Mouse (Mus musculus) yolk sac, embryonic 10.5 days (tissue): ENCODE measurements around the gene Trpt1.
"Not testable (repeated sequence)": the region's sequence is repeated elsewhere in the genome, so short reads cannot be mapped to it uniquely, and the experiment has no call there.

Experiments used
- DNase-seq: peaks from one replicate; pipeline ENCODE4 v3.0.0-alpha.2; 2017; ENCODE audit warnings: low spot score

Trpt1 gene

DNA sequence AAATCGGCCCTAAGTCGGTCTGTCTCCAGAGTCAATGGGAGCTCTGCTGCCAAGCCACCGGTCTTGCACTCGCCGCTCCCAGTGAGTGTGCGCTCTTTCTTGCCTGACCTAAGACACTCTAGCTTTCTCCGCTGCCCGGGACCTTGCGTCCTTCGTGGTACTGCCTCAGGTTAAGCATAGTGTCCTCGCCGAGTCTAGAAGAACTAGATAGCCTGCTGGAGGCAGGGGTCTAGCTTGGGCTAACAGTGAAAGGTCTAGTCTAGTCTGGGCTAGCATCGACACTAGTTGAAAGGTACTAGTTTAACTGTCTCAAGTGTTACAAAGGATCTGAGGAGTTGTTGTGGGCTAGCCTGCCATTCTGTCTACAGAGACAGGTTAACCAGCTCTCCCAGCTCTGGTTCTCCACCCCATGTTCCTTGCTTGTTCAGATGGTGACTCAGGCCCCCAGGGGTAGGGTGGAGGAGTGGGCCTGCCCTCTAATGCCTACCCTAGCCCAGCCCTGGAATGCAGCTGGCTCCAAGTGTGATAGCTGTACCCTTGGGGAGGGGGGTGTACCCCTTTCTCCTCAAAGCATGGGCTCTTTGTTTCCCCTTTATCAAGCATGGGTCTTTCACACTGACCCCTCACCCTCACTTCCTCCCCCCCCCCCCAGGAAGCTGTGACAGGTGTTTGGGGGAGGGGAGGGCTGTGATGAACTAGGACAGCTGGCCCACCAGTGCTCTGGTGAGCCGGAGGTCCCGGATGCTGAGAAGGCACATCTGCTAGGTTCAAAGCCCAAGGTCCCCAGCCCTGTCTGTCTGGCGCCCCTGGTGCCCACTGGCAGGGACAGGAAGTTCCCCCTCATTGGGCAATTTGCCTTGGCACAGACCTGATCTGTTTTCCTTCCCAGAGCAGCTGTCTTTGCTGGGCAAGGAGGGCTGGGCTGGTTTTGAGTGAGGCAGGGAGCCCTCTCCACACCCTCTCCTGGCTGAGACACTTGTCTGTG lies 20.1 kb upstream of the Trpt1 start, which contains the start of gene Plcb3:
Gene Plcb3 (minus strand): TSS at position 934 of the 985 bp plus-strand sequence.
- DNase-seq: peak; percentile 65

DNA sequence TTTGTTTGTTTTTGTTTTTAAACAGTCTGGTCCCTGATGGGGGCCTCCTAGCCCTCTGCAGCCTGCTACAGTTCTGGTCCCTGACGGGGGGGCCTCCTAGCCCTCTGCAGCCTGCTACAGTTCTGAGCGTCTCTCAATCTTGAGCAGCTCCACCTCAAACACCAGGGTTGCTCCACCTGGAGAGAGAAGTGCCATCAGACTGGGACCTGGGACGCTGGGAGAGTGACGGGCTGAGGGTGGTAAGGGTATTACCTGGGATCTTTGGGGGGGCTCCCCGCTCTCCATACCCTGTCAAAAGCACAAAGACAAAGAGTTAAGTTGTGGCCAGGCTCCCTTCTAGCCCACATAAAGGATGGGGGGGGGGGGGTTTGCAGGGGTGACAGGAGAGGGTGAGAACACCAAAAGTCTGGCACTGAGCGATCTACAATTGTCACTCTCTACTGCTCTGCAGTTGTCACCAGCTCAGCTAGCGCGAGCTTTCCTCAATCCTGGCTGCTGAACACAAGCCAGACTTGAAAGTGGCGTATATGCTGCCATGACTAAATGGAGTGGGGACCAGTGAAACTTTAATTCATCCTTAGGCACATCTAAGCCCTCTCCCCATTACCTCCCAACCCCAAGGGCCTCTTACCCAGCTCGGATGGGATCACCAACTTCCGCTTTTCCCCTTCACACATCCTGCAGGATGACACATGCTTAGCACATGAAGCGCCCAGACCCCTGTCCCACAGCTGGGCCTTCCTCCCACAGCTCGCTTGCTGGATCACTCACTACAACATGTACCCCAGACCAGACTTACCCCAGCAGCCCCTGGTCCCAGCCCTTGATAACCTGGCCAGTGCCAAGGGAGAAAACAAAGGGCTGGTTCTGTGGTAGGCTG lies 17.9 kb upstream of the Trpt1 start:
- no peak for DNase-seq

DNA sequence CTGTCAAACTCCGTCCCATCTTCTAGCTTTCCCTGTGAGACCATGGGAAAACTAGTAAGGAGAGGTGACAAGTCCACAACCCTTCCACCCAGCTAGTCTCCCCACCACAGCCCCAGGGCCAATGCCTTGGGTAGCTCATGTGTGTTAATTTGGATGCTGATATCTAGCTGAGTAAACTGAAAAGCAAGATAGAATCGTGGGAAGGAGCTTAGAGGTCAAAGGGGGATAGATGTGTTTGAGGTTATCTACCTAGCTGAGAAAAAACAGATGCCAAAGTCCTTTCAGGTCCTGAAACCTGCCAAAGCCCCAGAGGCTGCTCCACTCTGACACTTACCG lies 17.3 kb upstream of the Trpt1 start:
- DNase-seq: no peak

DNA sequence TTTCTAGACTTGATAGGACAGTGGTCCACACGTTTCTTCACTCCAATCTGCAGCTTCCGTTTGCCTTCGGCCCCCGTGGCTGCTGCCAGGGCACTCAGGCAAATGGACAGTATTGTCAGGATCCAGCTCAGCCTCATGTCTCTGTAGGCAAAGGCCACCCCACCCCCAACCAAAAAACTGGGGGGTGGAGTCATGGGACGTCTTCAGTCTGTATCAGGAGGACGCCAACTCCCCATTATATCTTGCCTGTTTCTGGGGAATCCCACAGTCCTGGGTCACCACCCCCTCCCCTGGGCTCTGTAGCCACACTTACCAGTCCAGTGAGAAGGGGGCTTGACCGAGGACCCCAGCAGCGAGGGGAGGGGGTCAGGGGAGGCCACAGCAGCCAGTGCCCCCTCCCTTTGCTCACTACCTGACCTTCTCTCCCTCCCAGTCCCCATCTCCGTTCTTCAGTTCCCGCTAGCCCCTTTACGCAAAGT lies 16.9 kb upstream of the Trpt1 start:
- DNase-seq: peak; percentile 70

DNA sequence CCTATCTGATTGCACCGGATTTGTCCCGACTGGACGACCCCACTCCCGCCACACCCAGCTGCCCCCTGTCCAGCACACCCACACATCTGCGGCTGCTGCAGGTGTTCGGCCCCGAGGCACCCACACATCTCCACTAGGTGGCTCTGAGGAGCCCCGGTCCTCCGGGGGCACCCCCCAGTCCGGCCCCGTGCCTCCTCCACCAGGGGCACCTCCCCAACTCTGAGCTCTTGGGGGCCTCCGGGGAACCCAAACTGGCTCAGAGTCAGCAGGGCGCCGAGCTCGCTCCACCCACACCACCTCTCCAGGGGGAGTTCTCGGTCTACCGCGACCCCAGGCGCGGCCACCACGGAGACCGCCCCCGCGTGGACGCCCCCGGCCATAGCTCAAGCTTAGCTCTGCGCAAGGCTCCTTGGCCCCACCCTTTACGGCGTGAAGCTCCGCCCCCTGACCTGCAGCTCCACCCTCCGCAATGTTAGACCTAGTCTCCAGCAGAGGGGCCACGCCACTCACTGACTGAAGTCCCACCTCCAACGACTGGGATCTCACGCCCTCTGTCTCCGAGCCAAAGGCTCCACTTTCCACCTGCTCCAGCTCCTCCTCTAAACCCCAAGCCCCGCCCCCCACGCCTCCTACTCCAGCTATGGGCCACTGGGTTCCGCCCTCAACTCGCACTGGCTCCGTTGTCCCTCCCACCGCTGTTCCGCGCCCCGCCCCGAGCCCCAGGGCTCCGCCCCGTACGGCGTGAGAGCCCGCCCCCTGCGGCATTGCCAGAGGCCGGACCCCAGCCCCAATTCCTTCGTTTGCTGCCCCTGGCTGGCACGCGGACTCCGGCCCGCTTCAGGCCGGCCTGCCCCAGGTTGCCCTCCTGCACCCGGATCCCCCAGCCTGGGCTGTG lies 16.2 kb upstream of the Trpt1 start:
- peak; percentile 100 for DNase-seq

DNA sequence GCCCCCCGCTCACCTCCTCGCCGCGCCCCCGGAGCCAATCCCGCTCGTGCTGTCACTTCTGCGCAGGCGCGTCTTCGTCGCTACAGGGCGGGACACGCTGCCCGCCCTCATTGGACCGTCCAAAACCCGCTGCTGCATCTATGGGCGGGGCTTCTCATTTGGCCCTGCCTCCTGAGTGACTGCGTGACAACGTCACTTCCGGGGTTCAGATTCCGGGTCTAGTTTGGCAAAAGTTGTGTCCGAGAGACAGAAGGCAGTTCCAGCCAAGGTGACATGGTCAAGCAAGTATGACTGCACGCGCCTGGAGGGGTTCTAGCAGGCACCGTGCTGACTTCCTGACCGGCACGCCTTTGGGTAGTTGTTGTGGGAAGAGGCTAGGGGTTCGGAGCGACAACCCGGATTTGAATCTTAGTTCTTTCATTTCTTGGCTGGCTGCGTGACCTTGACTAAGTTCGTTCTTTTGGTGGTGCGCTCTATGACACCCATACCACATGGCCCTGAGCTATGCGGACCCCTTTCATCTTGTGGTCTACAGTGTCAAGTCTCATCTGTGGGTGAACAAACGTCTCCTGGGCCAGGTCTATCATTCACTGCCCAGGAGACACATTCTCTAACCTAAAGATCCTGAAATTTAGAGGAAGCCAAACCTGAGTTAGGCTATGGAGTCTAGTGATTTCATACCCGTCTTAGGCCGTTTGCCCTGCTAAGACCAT lies 15.4 kb upstream of the Trpt1 start, which contains the start of gene Fkbp2:
Gene Fkbp2 (minus strand): TSS at position 121 of the 713 bp plus-strand sequence.
- DNase-seq: peak; percentile 99

DNA sequence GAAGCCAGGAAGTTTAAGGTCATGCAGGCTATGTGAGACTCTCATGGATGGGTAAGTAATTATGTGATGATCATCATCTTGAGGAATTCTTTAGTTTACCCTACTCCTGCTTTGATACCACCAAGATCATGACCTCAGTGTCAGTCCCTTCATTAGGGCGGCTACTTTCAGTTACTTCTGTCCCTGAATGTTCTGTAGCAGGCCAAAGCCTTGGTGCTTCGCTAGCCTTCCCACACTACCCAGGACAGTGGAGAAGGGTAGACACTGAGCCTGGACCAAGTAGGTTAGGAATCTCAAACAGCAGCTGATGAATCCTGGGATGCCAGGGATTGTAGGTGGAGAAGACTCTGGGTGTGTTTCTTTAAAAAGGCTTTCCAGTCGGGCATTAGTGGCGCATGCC lies 14.5 kb upstream of the Trpt1 start:
- DNase-seq: no peak

DNA sequence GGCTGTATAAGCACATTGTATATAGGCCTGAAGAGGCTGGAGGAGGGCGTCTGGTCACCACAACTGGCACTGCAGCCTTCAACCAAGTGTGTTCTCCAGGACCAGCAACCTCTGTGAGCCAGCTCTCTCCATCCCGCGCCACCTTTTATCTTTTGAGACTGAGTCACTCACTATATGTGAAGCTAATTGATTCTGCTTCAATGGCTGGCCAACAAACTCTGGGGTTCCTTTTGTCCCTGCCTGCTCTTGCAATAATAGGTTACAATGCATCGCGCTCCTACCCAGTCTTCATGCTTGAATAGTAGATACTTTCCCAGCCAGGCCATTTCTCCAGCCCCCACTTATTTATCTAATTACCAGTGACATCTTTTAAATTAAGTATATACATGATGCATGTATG lies 12.3 kb upstream of the Trpt1 start:
- no peak for DNase-seq

DNA sequence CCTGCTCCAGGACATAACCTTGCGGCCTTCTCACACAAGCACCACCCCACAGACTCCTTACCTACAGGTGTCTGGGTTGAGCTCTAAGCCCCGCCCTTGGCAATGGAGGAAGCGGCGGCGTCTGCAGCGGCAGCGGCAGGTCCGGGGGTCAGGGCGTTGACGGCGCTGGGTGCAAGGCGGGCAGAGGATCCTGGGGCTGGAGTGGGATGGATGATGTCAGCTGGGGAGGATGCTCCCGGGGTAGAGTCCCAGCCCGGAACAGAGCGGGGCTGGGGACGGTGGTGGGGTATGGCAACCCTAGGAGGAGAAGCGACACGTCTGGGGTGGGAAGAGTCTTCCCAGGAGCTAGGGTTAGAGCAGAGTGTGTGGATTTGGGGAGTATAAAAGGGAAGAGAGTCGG lies 10.6 kb upstream of the Trpt1 start:
- DNase-seq: no peak

DNA sequence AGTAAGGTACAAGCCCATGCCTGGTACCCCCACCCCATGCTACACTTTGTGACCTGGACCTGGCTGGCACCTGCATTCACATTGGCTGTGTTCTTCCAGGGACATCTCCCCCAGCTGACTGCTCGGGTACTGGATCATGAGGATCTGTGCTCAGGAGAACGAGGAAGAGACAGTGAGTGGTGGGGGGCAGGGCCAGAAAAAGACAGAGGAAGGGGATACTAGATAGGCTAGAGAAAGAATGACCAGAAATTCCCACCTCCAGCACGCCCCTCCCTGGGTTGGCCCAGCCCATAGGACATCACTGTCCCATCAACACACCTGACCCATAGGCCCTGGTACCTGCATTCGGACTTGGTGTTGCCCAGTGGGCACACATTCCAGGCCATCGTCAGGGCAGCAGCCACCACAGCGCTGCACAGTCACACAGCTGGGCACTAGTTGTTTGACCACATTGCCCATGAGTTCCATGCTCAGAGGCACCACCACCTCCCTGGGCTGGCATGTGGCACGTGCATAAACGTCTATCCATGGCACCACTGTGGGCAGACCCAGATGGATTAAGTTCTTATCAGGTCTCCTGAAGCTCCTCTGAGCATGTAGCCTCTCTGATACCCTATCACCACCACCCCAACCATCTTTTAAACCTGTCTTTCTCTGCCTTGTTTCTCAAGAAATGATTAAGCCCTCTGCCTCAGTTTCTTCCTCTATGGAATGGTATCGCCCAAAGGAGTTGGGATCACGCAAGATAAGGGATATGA lies 9.8 kb upstream of the Trpt1 start:
- no peak for DNase-seq

DNA sequence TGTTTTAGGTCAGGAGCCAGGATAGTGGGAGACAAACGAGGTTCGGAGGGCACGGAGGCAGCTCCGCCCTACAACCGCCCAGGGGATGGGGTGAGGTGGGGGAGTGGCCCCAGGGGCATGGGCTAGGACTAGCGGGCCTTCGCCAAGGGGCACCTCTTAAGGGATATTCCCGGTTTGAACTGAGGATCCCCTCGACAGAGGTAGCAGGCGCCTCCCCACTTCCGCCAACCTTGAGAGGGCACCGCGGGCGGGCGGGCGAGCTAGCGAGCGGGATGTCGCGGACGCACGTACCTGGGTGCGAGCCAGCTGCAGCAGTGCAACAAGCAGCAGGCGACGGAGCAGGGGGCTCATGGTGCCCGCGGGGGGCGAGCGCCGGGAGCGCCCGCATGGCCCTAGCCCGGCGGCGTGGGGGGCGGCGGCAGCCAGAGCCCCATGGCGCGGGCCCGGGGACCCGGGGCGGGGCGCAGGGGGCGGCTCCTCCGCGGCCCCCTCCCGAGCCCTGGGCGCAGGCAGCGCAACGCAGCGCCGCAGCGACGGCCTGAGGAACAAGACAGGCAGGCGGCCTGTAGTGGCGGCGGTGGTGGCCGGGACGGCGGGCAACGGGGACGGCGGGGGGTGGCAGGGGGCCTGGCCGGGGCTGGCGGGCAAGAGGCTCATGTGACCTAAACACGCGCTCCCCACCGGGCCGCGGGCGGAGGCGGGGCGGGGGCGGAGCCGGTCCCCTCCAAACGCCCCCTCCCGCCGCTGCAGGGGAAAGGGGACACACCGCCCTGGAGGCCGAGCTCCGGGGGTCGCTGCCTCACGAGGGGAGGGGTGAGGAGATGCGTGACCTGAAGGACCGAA lies 8.6 kb upstream of the Trpt1 start, which contains the start of gene Vegfb:
Gene Vegfb (minus strand): TSS at position 591 of the 843 bp plus-strand sequence.
- peak; percentile 83 for DNase-seq

DNA sequence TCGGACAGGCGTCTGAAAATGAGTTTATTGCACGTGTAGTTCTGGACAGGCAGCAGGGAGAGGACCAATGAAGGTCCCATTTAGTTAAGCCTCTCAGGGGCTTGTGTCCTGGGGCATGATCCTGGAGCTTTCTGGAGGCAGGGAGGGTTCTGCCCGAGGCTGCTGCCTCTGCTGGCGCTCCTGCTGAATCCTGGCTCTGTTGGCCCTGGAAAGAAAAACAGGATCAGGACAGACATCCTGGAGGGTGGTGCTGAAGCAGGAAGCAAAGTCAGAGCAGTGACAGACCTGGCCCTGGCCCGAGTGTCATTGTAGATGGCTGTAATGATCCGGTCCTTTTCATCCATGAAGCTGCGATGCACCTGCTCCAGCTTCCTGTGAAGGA lies 8.0 kb upstream of the Trpt1 start:
- DNase-seq: no peak

DNA sequence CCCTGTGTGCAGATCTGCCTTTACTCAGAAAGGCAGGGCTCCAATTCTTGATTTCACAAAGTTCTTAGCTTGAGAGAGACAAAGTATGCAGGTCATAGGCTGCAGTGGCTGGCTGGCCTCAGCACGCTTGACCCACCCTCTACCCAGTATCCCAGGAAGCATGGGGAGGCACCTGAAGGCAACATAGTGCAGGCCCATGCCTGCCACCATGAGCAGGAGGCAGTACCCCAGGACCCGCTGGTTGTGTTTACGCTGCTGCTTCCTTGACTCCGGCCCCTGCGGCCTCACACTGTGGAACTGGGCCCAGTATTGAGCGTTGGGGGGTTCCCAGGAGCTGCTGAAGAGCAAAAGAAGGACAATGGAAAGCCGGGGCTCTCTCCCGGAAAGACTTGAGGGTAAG lies 6.7 kb upstream of the Trpt1 start:
- DNase-seq: no peak

DNA sequence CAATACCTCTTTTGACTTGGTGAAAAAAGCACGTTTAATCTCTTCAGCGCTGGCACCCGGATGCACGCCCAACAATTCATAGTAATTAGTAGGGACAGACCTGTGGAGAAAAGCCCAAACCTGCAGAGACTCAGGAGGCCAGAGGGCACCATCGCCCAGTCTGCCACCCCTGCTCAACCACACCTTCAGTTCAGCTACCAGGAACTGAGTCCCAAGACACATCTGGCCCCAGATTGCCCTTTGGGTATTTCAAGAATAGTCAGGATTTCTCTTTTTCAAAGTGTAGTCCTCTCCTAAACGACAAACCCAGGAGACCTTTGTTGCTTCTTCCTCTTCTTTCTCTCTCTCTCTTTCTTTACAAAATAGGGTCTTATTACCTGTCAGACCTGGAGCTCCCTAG lies 5.2 kb upstream of the Trpt1 start:
- no peak for DNase-seq

DNA sequence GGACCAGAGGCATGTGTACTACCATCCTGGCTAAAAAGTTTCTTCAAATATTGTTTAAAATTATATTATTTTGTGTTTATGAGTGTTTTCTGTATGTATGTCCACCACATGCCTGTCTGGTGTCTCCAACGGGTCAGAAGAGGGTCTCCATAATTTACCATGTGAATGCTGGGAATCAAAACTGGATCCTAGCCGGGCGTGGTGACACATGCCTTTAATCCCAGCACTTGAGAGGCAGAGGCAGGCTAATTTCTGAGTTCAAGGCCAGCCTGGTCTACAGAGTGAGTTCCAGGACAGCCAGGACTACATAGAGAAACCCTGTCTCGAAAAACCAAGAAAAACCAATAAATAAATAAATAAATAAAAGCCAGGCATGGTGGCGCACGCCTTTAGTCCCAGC lies 4.8 kb upstream of the Trpt1 start:
- not testable (repeated sequence) for DNase-seq

DNA sequence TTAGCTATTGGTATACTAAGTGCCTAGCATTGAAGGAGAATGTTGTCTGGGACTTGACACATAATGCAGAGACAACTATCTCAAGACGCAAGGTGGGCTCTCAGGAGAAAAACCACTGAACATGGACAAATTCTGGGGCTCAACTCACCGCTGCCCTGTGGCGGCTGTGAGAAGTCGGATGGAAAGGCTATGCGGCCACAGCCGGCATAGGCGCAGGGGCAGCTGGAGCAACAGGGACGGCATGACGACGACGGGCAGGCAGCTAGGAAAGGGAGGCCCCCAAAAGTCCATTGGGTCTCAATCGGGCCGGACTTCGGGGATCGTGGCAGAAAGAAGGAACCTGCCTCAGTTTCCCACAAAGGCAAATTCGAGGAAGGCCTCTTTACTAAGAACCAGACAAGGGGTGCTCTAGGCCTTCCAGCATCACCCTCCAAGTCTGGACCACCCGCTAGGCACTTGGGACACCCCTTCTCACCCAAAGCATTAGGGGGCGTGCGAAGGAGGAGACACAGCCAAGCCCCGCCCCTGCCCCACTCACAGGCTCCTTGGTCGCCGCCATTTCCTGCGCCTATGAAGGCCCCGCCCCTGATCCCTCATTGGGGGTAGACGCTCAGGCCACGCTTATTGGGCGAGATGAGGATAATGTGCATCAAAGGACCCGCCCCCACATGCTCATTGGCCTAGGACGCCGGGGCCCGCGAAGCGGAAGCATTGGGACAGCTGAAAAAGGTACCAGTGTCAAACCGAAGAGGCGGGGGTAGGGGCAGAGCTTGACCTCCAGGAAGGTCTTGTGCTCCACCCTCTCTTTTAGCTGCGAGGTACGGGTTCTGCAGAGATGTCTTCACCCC lies 3.7 kb upstream of the Trpt1 start, which contains the start of gene Dnajc4:
Gene Dnajc4 (minus strand): TSS at position 562 of the 848 bp plus-strand sequence.
- DNase-seq: peak; percentile 97

DNA sequence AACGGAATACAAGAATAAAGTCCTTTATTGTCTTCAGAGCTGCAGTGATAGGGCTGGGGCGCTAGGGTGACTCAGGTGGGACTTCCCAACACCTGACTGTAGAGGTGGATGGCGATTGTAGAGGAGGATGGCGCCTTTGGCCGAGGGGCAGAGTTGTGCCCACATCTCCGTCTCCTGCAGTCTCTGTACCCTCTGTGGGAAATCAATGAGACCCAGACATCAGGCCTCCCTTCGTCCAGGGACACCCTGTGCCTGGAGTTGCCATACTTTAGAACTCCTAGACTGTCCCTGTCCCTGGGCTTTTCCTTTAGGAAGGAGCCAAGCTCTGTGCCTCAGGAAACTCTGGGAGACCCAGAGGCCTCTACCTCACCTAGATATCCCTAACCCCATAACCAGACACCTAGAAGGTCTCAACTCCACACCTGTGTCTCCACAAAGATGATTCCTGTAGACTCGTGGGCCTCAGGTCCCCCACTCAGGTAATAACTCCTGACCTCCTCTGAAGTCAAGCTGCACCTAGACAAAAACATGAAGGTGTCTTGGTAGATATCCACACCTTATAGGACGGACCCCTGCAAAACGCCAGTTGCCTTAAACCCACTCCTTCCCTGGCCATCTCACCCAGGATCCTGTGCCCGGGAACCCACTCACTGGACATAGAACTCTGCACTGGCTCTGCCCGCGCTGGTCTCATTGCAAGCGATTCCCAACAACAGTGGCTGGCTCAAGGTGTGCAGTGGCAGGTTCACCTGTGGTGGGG lies 2.7 kb upstream of the Trpt1 start:
- DNase-seq: no peak
